Comparison of ENCODE assay signal across 18 mouse cellular contexts in genomic region chr13:109425548-109425947, GRCm38 (mm10).
DNase-seq lines count a peak whose midpoint lies in the region; ATAC-seq and TF ChIP-seq lines count a peak whose summit lies in the region.
"Had no signal": no experiment of that assay in that cellular context is flagged by ENCODE, and none has a peak within 500 bp of the region (broad histone marks: within the 10 kb centered on the region; RNA-seq: fewer than 3 reads in every experiment).

No protein-coding gene starts in this region.

- H3K9me3 ChIP-seq in neural tube, embryonic 15.5 days (replicated peaks) = no peaks in the 10 kb centered on the region
- H3K9me3 ChIP-seq: embryonic facial prominence, embryonic 12.5 days; forebrain, embryonic 15.5 days; heart, embryonic 10.5 days had no signal

- TF ChIP-seq POLR2A in testis, adult 2 months (IDR thresholded peaks at IDR 0.05; ENCODE audit: control insufficient read depth, low read depth, low read length) = no peak

- no peak for ATAC-seq in neural tube, embryonic 15.5 days (ENCODE audit: low FRiP score)
- ATAC-seq: forebrain, embryonic 15.5 days had no signal

- H3K27ac ChIP-seq in testis, adult 2 months (ENCODE audit: control insufficient read depth, insufficient read depth, low read depth, low read length) = no peak overlapping the region
- H3K27ac ChIP-seq in neural tube, embryonic 15.5 days (replicated peaks) = no peak overlapping the region
- H3K27ac ChIP-seq: embryonic facial prominence, embryonic 12.5 days; forebrain, embryonic 15.5 days; heart, embryonic 10.5 days; hindbrain, embryonic 10.5 days; hindbrain, embryonic 14.5 days had no signal

- H3K4me2 ChIP-seq in neural tube, embryonic 15.5 days = no peak overlapping the region
- H3K4me2 ChIP-seq: embryonic facial prominence, embryonic 12.5 days; forebrain, embryonic 15.5 days; hindbrain, embryonic 14.5 days had no signal

- H3K4me1 ChIP-seq in testis, adult 2 months (ENCODE audit: control insufficient read depth, insufficient read depth, low read length) = peaks cover 4% of the 10 kb centered on the region; the same call in 1 of the 2 replicates
- H3K4me1 ChIP-seq in neural tube, embryonic 15.5 days = no peaks in the 10 kb centered on the region
- H3K4me1 ChIP-seq: embryonic facial prominence, embryonic 12.5 days; forebrain, embryonic 15.5 days; hindbrain, embryonic 10.5 days had no signal

- H3K9ac ChIP-seq in neural tube, embryonic 15.5 days (replicated peaks) = no peak overlapping the region
- H3K9ac ChIP-seq: embryonic facial prominence, embryonic 12.5 days; forebrain, embryonic 15.5 days; hindbrain, embryonic 14.5 days had no signal

- no peaks in the 10 kb centered on the region for H3K36me3 ChIP-seq in testis, adult 2 months (ENCODE audit: control insufficient read depth, insufficient read depth, low read length)
- no peaks in the 10 kb centered on the region for H3K36me3 ChIP-seq in neural tube, embryonic 15.5 days
- H3K36me3 ChIP-seq: embryonic facial prominence, embryonic 12.5 days; forebrain, embryonic 15.5 days; heart, embryonic 10.5 days; hindbrain, embryonic 10.5 days had no signal

- 79% methylated on average over 13 of the region's 13 CpGs for WGBS in neural tube, embryonic 15.5 days

- peak overlapping the region; percentile 18 for H3K4me3 ChIP-seq in testis, adult 2 months (ENCODE audit: control insufficient read depth, low read depth, low read length)
- H3K4me3 ChIP-seq in neural tube, embryonic 15.5 days (replicated peaks) = no peak overlapping the region
- H3K4me3 ChIP-seq: embryonic facial prominence, embryonic 12.5 days; forebrain, embryonic 15.5 days; heart, embryonic 10.5 days; hindbrain, embryonic 10.5 days had no signal

- H3K27me3 ChIP-seq in testis, adult 2 months (ENCODE audit: control insufficient read depth, insufficient read depth, low read length) = no peaks in the 10 kb centered on the region
- no peaks in the 10 kb centered on the region for H3K27me3 ChIP-seq in neural tube, embryonic 15.5 days (replicated peaks)
- H3K27me3 ChIP-seq: embryonic facial prominence, embryonic 12.5 days; forebrain, embryonic 15.5 days had no signal

- no peak for TF ChIP-seq CTCF in testis, adult 2 months (IDR thresholded peaks at IDR 0.05; ENCODE audit: control insufficient read depth, insufficient read depth, insufficient replicate concordance, low read depth, low read length)

- DNase-seq in heart, adult 11 months = peak; percentile 72
- DNase-seq in heart, postnatal 25 days (ENCODE audit: low spot score) = no peak
- DNase-seq in kidney, adult 18-20 months = peak; percentile 24
- DNase-seq in kidney, postnatal 25 days = no peak
- no peak for DNase-seq in testis, postnatal 14 days (ENCODE audit: low spot score)
- DNase-seq: adrenal gland, postnatal 10 days; cerebellum, adult 11 months; cerebellum, adult 9-10 months; cerebellum, postnatal 25 days; gastrocnemius, postnatal 25 days; heart, postnatal 10 days had no signal

- intact Hi-C loops in heart, postnatal 25 days (cut with DNase I) = no loop called here

Comparison
In these comparisons a context has a peak if more than half of its experiments do, and no peak if none do; other contexts are left out.
1. DNase-seq: peak in heart, adult 11 months (single experiment) and kidney, adult 18-20 months (single experiment); none in heart, postnatal 25 days (single experiment), kidney, postnatal 25 days (0 of 2) and testis, postnatal 14 days (single experiment).